Mouse (Mus musculus) G1E (cell line): Measurements from ENCODE around the gene Arhgef11.

Experiments used
- CTCF ChIP-seq: IDR thresholded peaks from 2 replicates; pipeline ENCODE4 v1.5.1; 2012; ENCODE audit warnings: low read depth, low read length, inconsistent platforms, mixed read lengths
- GATA1 ChIP-seq: IDR thresholded peaks from 2 replicates; pipeline ENCODE4 v1.6.1; 2012; ENCODE audit warnings: borderline replicate concordance, low read length, inconsistent platforms, mixed read lengths
- GATA2 ChIP-seq: IDR thresholded peaks from 2 replicates; pipeline ENCODE4 v1.6.1; 2012; ENCODE audit warnings: low read depth, low read length, inconsistent platforms, borderline replicate concordance
- POLR2AphosphoS5 ChIP-seq: IDR thresholded peaks from 2 replicates; pipeline ENCODE4 v1.6.1; 2012; ENCODE audit warnings: low read depth, low read length, inconsistent platforms; ENCODE audit not compliant: insufficient replicate concordance
- TAL1 ChIP-seq: conservative IDR thresholded peaks from 2 replicates; pipeline ENCODE4 v1.6.1; 2012; ENCODE audit warnings: low read depth, low read length, inconsistent platforms, mixed read lengths

GRCm38 (mm10) chr3:87764506-87764905 lies 147.1 kb downstream of the Arhgef11 start:
- TF ChIP-seq CTCF, result no peak
- TF ChIP-seq GATA1, result no peak
- TF ChIP-seq POLR2AphosphoS5, result no peak
- no peak for TF ChIP-seq TAL1
- no peak for TF ChIP-seq GATA2
